Mouse (Mus musculus): ENCODE measurements around the gene Hoxa9.

DNA sequence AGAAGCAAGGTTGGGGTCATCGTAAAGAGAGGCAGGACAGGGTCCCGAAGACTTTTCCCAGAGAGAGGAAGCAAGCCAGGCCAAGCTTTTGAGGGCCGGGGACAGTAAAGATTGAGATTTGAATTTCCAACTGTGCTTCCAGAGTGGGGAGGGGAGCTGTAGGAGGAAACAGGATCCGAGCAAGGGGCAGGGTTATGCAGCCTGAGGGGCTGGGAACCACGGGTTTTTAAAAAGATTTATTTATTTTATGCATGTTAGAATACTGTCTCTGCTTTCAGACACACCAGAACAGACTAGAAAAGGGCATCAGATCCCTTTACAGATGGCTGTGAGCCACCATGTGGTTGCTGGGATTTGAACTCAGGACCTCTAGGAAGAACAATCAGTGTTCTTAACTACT is 46.0 kb upstream of the Hoxa9 start:
- TF ChIP-seq CTCF (IDR thresholded peaks at IDR 0.05; ENCODE audit: insufficient read depth, low read length), result no peak
- no peak for TF ChIP-seq POLR2A (IDR thresholded peaks at IDR 0.05; ENCODE audit: borderline replicate concordance, extremely low read depth, low read depth, low read length)

Data from lung, adult 2 months (tissue).